Mouse (Mus musculus) left cerebral cortex, postnatal 10 days (tissue): ENCODE results near the gene Brox. TPM values are rescaled to one million over a fixed set of nuclear protein-coding genes. Genes with fewer than 3 reads are reported as not detected.
A peak's percentile ranks its signal among the peaks of the same experiment; 100 is the strongest.
"Not testable (repeated sequence)": the region's sequence is repeated elsewhere in the genome, so short reads cannot be mapped to it uniquely, and the experiment has no call there.

Experiments
- DNase-seq, 2 experiments: peaks; one replicate each; pipeline ENCODE4 v3.0.0; 2021 to 2022; ENCODE audit warnings: low spot score in 2 of 2, mixed read lengths in 1 of 2; ENCODE audit errors: extremely low spot score in 1 of 2
- intact Hi-C: fragments of 180-260 bp; cut with DNase I; formaldehyde crosslinking; loops from one replicate; pipeline ENCODE4 v1.15.1; 2025
- total RNA-seq, 2 experiments: library from RNA; stranded (reverse); gene quantifications; 2 replicates each; pipeline ENCODE4 v1.2.3; 2021

Brox gene
- 10 to 100 TPM; 62.3 to 64.8 TPM for total RNA-seq

DNA sequence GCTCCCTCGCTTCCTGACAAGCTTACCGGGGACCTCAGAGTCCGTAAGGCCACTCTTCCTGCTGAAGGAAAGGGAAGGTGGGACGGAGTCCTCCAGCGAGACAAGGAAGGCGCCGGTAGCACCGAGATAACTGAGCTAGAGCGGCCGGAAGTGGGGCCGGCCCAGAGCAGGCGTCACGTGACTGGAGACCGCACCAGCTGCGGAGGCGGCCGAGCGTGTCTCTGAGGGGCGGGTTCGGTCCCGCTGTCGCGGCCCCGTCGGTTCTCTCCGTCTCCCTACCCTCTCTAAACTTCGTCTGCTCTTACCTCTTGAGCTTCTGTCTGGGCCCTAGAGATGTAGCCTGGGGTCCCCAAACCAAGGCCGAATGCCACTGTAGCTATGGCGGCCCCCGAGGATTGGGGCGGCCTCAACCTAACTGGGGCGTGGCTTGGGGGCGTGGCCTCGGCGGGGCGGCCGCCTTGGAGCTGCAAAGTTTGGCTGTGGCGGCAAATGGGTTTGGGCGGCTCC, at the start of gene Brox:
Gene Brox (minus strand): TSS at position 393 of the 507 bp plus-strand sequence.
- DNase-seq, result peak; percentile 88 to 96
- intact Hi-C loops, result no loop called here

GRCm38 (mm10) chr1:183345817-183346195, 48.7 kb upstream of the Brox start:
- DNase-seq, result no peak
- intact Hi-C loops, result no loop called here

GRCm38 (mm10) chr1:183344886-183345816, 48.1 kb upstream of the Brox start:
- intact Hi-C loops, result no loop called here
- peak; percentile 87 to 91 for DNase-seq

GRCm38 (mm10) chr1:183342902-183343301, 45.8 kb upstream of the Brox start:
- intact Hi-C loops, DNase-seq: not testable (repeated sequence)

GRCm38 (mm10) chr1:183327171-183327570, 30.1 kb upstream of the Brox start:
- intact Hi-C loops, result no loop called here
- no peak for DNase-seq

DNA sequence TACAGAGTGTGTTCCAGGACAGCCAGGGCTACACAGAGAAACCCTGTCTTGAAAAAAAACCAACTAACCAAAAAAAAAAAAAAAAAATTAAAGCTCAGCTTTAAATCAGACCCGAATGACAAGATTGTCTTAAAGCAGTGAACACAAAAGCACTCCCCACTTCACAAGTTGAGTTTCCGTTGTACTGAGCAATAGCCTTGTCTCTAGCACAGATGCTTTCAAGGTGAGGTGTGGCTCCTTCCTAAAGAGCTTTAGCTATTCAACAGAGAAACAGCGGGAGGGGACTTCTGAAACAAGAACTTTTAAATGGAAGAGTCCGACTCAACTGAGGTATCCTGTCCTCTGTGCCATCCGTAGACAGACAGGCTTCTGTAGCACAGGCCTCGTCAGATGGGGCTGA, 27.4 kb upstream of the Brox start:
- no peak for DNase-seq
- intact Hi-C loops, result no loop called here

- intact Hi-C loops, result no loop called here
- no peak for DNase-seq
Measured at GRCm38 (mm10) chr1:183323923-183324322, 26.9 kb upstream of the Brox start.

DNA sequence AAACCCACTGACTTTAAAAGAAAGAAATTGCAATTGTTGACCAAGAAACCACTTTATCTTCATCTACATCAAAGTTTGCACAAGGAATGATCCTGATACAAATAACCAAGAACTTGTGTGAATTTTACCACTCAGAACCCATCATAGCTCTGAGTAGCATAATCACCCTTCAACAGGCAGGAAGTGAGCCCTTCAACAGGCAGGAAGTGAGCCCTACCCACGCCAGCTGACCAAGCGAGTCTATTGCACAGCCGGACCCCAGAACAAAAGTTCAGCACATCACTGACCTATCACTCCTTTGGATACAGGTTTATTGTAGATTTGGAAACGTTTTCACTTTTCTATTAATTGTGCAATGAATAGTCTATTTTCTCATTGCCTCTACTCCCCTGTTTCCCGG, 25.4 kb upstream of the Brox start:
- intact Hi-C loops, DNase-seq: not testable (repeated sequence)

GRCm38 (mm10) chr1:183320708-183321107, 23.6 kb upstream of the Brox start:
- intact Hi-C loops, result no loop called here
- no peak for DNase-seq

DNA sequence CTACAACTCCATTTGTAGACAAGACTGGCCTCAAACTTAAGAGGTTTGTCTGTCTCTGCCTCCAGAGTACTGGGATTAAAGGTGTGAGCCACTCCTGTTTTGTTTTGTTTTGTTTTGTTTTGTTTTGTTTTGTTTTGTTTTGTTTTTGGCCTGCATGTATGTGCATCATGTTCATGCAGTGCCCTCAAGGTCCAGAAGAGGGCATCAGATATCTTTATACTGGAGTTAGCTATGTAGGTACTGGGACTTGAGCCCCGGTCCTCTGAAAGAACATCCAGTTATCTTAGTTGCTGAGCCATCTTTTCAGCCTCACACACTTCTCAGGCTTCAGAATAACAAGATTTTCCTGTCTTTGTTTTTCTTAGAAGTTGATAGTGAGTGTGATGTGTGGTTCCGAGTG, 18.7 kb upstream of the Brox start:
- intact Hi-C loops, result no loop called here
- DNase-seq, result no peak

- intact Hi-C loops, result no loop called here
- no peak for DNase-seq
Measured at GRCm38 (mm10) chr1:183312076-183312475, 15.0 kb upstream of the Brox start.

DNA sequence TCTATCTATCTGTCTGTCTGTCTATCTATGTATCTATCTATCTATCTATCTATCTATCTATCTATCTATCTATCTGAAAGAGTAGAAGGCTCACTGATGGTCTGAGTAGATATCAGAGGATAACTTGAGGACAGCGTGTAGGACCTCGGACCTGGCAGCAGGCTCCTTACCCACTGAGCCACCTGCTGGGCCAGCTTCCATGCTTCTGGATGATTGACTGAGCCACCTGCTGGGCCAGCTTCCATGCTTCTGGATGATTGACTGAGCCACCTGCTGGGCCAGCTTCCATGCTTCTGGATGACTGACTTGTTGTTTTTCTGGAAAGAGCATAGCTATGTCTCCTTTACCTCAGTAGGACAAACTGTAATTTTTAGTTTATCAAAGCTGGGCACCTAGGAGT, 12.5 kb upstream of the Brox start:
- DNase-seq, intact Hi-C loops: not testable (repeated sequence)

- DNase-seq, result no peak
- intact Hi-C loops, result no loop called here
Measured at GRCm38 (mm10) chr1:183308476-183308875, 11.4 kb upstream of the Brox start.

- intact Hi-C loops, result no loop called here
- DNase-seq, result no peak
Measured at GRCm38 (mm10) chr1:183307555-183307954, 10.5 kb upstream of the Brox start.

GRCm38 (mm10) chr1:183299161-183299560, 2.1 kb upstream of the Brox start:
- DNase-seq, result peak; percentile 97 to 100
- intact Hi-C loops, result no loop called here

- intact Hi-C loops, result no loop called here
- peak; percentile 13 to 55 for DNase-seq
Measured at GRCm38 (mm10) chr1:183297886-183298489, 919 bp upstream of the Brox start.

GRCm38 (mm10) chr1:183297473-183297885, 410 bp upstream of the Brox start:
- peak in 1 of 2 experiments; percentile 56 for DNase-seq
- intact Hi-C loops, result no loop called here

- DNase-seq, result peak; percentile 10 to 71
- intact Hi-C loops, result no loop called here
Measured at GRCm38 (mm10) chr1:183296465-183296864, 604 bp downstream of the Brox start, which contains the start of gene Aida. TSS of gene Aida (plus strand) at chr1:183296590.

DNA sequence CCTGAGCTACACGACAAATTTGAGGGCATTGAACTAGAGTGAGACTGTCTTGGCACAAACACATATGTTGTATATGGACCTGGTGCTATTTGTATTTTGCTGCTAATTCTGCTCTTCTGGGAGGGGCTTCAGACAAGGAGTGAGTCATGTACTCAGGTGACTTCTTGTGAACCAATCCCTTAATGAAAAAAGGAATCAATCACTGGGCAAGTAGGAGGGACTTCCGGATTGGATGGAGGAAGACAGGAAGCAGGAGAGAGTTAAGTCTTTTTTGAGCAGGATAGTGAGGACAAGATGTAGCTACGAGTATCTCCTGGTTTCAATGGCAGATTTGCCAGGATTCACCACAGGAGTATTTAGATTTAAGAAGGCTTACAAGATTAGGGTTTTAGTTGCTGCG, 7.5 kb downstream of the Brox start:
- intact Hi-C loops, result loop anchor here (5.0 kb wide), 1 partner anchor 43 kb away; no protein-coding TSS in a partner anchor
- DNase-seq, result no peak

- intact Hi-C loops, result loop anchor here (5.0 kb wide), 1 partner anchor 44 kb away; no protein-coding TSS in a partner anchor
- no peak for DNase-seq
Measured at GRCm38 (mm10) chr1:183288351-183288750, 8.7 kb downstream of the Brox start.
